Mouse (Mus musculus): Measurements from ENCODE around the gene Irf4.

The Irf4 gene

DNA sequence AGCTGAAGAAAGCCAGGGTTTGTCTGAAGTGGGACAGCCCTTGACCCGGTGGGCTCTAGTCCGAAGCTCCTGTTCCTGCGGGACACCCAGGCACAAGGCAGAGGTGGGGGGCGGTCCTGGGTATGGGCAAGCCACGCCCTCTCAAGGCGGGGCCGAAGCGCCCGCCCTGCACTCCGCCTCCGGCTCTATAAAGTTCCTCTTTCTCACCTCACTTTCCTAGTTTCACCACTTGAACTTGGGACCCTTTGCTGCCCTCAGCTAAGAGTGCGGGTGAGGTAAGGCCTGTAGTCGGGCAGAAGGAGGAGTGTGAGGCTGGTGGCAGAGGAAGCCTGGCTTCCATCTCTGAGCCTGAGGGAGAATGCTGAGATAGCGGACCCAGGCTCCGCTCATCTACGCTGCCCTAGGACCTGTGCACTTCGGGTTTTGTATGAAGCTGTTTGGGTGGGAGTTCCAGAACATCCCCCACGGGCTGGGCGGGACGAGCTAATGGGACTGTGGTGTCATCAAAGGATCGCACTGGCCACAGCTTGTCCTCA, at the start of gene Irf4:
Gene Irf4, plus strand, starts transcription at position 206 of the 536 bp plus-strand sequence.
- DNase-seq, result no peak

DNA sequence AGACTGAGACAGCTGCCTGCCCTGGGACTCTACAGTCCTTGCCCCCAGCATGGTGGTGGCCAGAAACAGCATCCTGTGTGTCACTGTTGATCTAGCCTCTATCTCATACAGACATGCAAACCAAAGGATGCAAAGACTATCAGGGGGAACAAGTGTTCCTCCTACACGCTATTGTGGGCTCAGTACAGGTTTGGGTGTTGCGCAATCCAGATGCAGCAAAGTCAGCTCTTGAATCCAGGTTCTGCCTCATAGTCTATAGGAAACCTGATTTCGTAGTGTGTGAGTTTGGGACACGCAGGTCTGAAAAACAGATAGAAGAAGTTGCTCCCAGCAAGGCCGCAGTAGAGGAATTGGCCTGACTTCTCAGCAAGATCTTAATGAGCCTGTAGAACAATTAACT, 46.3 kb upstream of the Irf4 start:
- DNase-seq, result no peak

DNA sequence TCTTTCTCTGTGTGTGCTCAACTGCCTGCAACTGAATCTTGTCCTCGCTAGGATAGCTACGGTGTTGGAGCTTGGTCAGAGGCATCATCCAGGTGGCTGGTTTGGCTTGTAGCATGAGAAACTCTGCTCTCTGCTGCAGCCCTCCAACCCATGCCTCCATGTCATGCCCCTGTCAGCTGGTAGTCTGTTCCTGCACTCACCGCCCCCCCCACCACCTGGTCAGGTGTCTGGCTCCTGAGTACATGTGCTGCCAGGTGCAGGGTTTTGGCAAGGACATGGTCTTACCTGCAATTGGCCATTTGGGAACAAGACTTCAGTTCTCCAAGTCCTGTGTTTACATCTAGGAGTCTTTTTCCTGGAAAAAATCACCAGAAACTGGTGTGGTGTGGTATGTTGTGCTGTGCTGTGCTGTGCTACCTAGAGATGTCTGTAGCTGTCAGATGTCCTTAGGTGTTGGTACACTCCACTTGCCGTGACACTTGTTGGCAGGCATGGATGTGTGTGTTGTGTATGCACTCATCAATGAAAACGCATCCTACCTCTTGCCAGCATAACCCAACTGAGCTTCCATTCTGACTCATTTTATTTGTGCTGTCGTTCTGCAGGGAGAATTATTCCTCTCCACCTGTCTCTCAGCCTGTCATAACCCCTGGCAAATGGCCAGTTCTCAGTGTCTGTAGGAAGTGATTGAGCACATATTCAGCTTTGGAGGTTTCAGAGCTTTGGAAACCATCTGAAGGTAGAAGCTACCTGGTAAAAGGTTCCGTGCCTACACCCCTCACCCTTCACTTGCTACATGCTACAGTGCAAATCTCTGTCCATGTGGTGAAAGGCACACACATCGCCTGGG, 44.6 kb upstream of the Irf4 start:
- DNase-seq, result no peak

DNA sequence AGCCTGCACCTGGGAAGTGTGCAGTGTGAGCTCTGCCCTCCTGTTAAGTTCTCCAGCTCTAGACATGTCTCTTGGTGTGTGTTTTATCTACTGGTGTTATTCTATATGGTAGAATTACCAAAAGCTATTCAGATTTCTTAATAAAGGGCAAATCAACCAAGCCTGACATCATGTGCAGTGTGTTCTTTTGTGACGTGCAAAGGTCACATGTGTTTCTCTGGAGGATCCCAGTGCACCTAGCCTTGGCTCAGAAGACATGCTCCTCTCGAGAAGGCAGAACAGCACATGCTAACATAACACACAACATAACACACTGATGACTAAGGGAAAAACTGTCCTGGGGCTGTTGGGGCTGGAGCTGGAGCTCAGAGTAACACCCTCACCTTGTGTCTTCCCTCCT, 38.0 kb upstream of the Irf4 start:
- DNase-seq, result no peak

DNA sequence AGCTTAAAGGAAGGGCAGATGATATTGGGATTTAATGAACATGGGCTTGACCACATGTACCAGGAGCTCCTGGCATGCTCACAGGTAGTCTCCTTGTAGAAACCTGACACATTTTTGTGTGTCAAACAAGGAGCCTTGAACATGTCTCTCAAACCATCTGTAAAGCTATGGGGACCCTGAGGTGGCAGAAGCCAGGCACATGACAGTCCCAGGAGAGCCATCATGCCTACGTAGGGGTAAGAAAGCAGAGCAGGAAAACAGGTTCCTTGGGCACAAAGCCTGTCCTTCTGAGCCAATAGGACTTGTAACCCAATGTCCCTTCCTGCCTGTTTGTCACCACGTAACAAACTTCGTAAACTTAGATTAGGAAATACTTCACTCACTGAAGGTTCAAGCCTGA, 37.3 kb upstream of the Irf4 start:
- no peak for DNase-seq

DNA sequence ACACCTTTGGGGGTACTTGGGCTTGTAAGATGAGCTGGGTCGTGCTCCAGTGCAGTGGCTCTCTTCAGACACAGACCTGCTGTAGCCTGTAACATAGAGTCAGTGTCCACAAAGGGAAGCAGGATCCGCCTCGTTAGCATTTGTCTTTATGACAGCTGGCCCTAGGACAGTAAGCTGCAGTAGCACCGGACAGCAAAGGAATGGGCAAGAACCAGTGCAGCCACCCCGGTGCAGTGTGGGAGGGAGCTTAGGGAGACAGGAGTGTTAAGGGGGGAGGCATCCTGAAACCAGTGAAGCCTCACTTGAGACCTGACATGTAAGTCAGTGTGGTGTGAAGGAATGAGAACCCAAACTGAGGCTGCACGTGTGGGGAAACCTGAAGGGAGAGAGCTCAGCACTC, 36.7 kb upstream of the Irf4 start:
- no peak for DNase-seq

DNA sequence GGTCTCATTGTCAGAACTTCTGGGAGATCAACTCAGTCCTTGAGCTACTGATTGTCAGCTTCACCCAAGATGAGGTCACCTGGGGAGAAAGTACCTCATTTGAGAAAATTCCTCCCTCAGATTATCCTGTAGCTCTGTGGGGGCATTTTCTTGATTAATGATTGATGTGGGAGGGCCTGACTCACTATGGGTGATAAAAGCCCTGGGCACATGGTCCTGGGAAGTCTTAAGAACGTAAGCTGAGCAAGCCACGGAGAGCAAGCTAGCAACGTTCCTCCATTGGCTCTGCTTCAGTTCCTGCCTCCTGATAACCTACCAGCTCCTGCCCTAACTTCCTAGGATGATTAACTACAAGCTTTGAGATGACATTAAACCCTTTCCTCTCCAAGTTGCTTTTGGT, 35.4 kb upstream of the Irf4 start:
- no peak for DNase-seq

DNA sequence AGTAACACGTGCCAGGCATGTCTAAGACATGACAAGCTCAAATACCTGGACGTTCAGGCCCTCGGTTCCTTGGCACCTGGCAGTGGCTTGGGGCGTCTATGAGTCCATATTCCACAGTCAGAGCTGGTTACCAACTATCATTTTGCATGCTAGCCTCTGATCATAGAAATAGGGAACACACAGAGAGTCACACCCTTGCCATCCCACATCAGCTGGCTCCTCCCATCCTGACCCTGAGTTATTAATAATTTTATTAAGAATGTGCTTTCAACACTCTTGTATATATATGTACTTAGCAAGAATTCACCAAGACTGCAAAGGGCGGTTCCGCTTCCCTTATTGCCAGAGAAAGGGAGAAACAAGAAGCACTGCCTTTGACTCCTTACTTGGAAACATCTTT, 34.5 kb upstream of the Irf4 start:
- no peak for DNase-seq

DNA sequence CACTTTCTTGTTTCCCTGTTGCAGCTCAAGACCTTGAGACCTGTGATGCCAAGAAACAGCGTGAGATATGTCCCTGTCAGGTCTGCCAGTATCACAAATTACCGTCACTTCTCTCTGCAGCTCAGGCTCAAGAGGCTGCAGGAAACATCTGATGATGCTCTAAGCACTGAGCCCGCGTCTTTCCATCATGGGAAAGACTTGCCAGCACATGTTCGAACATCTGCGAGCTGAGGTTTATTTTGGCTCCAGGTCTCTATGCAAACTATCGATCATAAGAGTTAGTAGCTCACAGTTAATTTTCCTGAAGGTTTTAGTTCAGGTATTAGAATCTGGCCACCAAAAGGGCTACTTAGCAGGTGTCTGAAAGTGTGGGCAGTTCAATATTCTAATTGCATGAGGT, 34.0 kb upstream of the Irf4 start:
- DNase-seq, result no peak

DNA sequence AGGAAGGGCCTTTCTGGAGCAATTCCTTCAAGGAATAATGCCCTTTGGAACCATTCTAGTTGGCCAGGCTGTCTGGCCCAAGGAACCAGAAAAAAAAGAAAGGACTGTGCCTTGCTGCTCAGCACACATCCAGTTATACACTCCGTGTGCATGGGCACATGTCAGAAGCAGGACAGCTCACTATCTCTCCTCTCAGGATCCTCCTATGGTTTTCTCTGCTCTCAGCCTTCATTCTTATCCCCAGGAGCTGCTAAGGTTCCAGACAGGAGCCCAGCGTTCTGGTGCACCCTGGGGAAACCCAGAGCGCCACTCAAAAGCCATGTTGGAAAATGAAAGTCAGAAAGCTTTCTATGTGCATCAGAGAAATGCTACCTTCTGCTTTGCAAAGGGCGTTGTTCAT, 33.5 kb upstream of the Irf4 start:
- DNase-seq, result no peak

DNA sequence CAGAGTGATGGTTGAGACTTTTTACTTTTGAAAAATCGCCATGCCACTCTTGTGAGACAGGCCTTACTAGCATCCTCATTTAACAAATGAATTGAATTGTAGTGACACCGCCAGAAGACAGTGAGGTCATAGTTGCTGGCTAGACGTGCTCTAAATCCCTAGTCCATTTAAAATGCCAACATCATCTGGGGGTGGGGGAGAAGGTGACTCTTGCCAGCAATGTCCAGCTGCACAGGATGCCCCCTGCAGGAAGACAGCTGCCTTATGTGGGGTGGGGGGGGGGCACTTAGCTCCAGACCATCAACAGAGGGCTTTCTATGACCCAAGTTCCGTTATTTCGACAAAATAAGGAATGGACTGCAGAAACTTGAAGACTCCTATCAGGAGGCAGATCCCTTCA, 32.4 kb upstream of the Irf4 start:
- DNase-seq, result no peak

DNA sequence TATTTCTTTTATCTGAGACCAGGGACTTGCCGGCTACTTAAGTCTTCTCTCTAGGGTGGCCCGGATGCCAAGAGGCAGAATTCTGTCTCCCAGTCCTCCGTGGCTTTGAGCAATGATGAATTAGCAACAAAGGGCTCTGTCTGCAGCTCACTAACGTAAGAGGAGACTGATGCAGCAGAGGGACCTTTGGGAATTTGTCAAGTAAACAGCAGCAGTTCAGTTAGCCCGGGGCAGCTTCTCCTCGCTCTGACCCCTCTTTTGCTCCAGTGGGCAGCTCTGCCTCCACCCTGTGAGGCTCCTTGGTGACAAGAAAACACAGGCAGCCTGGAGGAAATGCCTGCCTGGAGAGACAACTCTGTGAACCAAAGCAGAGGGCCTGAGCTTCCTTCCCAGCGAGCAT, 26.4 kb upstream of the Irf4 start:
- no peak for DNase-seq

DNA sequence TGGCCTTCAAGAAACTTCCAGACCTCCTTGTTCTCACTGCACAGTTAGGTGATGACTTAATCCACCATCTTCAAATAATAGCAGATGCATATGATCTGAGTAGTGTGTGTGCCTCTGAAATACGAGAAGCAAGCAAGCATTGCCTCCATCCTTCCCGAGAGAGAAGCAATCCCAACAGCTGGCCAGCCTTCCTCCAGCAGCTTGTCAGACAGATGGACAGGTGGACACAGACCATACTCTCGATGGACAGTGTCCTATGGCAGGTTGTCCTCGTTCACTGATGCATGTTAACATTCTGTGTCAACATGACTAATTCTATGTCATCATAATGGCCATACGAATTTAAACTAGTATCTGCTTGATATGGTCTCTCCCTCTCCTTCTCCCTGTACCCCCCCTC, 25.8 kb upstream of the Irf4 start:
- no peak for DNase-seq

DNA sequence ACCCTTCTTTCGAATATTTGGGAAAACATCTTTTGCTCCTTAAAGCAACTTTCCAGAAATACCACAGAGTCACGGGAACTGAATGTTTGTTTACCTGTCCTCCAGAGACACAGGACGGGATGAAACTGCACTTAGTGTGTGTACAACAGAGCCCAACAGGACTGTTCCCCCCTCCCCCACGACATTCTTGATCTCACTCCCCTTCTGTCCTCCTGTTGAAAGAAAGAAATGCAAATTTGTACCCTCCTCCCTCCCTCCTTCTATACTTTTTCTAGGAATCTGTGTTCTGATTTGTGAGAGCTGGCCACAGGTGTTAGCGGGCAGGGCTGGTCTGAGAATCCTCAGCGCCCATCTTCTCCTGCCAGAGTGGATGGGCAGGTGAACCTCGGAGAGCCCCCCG, 25.2 kb upstream of the Irf4 start:
- no peak for DNase-seq

DNA sequence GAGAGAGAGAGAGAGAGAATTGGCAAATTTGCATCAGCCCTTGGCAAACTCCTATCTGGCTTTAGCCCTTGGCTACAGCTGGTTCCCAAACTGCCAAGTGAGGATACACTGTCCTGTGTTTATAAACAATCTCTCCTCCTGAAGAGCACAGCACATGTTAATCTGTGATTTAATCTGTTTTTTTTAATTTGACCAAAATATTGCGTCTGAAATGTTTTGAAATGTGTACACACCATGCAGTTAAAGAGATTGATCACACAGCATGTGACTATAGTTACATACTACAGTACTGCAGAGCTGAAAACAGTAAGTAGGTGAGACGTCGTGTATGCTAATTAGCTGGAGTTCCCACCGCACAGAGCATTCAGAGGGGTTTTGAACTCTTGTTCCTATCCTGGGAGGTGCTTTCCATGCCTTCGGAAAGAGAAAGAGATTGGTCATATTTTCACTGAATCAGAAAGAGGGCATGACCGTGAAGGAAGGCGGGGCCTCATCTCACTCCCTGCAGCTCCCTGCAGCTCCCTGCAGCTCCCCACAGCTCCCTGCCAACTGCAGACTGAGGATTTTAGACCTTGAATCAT, 24.2 kb upstream of the Irf4 start:
- DNase-seq, result no peak

DNA sequence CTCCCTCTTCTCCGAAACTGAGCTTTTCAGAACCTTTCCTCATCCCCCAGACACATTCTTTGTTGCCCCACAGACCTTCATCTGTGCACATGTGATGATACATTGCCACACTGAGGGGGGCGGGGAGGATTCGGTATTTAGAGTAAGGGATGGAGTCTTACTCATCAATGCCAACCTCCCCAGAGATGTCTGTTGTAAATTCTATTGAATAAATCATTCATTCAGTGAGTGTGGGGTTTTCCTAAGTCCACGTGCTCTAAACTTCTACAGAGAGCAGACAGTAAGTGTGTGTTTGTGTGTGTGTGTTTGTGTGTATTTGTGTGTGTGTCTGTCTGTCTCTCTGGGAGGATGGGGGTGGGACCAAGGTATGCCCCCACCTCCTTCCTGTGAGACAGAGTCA, 22.1 kb upstream of the Irf4 start:
- DNase-seq, result no peak

DNA sequence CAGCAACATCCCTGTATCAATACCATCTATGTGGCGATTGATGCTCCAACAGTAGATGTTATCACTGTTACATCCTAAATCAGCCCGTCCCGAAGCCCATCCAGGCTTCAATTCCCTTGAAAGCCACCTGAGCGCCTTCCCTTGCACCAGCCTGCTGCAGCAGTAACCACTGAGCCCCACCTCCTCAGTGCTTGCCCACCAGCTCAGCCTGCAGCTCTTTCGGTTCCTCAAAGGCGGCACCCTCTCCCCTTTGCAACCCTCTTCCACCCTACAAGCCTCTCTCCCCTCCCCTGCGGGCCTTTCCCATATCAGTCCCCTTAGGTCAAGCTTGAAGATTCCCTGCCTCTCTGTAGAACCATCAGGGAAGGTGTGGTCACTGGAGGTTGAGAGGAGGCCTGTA, 20.9 kb upstream of the Irf4 start:
- DNase-seq, result no peak

DNA sequence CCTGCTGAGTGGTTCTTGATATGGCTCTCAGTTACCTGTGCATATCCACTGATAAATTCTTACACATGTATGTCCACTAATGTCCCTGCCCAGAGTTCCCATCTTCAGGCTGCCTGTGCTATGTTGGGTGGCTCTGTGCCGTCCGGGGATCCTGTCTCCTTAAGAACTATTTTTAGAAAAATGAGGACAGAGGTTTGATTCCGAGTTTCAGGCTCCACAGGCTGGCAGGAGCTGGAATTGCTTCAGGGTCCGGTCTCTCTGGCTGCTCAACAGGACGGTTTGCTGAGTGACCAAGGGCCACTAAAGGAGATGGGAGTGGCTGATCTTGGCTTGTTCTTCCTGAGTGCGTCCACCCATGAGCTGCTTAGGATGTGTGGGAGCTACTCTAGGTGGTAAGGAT, 19.8 kb upstream of the Irf4 start:
- DNase-seq, result no peak

DNA sequence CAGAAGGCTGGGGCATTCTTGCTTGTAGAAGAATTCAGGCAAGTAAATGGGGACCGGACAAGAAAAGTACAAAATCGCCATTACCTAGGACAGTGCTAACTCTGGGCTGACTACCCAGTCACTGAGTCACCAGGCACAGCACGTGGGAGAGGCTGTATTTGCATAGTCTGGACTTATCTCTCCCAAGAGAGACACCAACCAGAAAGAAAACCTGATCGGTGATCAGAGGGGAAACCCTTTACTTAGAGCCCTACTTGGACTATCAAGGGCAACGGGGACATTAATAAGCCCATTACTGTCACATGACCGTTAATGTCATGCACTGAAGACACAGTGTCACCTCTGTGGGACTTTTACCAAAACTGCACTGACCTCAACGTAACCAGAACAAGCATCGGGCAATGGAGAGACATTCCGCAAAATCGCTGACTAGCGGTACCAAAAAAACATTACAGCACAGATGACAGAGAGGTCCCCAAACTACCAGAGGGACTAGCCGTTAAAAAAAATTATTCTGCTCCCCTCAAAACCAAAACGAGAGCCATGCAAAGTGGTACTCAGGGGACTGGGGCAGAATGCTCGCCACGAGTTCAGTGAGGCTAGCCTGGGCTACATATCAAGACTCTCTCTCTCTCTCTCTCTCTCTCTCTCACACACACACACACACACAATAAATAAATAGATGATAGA, 18.8 kb upstream of the Irf4 start:
- DNase-seq, result no peak

DNA sequence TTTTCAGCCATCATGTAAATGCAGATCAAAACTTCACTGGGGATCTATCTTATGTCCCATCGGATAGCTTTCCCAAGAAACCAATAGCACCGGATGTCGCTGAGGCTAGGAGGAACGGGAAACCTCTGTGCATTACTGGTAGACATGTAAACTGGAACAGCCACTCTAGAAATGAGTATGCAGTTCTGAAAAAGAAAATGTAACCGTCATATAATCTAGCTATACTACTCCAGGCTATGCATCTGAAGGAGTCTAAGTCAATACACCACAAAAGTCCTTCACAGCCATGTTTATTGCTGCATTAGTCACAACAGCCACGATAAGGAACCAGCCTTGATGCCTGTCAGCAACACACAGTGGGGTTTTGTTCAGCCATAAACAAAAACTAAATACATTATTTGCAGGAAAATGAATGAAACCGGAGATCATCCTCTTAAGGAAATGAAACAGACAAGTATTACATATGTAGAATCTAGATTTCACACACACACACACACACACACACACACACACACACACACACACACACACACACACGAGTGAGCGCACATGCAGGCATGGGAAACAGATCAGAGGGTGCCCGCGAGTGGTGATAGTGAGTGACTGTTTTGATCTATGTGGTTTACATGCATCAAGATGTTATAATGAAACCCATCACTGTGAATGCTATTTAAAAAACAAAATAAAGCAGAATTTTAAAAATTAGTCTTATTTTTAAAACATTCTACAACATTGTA, 16.1 kb upstream of the Irf4 start:
- no peak for DNase-seq

DNA sequence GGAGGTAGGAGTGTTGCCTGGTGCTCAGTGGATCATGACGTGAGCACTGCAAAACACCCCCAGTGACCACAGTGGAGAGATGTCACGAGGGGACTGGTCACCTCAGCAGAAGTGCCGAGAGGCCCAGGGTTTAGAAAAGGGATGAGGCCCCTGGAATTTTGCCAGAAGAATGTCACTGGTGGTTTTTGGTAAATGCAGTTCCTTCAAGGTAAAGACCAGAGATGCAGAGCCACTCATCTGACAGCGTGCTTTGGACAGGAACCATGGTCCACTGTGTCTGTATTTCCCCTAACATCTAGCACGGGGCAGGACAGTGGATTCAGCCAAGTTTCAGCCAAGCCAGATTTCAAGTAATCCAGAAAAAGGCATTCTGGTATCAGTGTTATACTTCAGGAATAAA, 12.3 kb upstream of the Irf4 start:
- DNase-seq, result no peak

DNA sequence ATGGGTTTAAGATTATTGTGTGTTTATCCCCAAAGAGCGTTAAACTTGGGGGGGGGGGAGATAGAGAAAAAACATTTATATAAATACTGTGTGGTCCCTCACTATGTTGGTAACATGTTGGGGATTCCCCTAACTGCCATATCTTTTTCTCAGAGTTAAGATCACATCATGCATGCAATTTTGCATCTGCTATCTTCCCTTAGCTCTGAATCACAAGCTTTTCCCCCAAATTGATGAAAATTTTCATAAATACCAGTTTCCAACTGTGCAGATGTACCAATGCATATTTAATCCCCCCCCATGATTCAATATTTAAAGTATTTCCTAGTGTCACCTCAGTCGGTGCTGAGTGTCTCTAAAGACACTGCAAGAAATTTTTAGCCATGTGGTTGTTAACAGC, 11.8 kb upstream of the Irf4 start:
- DNase-seq, result no peak

DNA sequence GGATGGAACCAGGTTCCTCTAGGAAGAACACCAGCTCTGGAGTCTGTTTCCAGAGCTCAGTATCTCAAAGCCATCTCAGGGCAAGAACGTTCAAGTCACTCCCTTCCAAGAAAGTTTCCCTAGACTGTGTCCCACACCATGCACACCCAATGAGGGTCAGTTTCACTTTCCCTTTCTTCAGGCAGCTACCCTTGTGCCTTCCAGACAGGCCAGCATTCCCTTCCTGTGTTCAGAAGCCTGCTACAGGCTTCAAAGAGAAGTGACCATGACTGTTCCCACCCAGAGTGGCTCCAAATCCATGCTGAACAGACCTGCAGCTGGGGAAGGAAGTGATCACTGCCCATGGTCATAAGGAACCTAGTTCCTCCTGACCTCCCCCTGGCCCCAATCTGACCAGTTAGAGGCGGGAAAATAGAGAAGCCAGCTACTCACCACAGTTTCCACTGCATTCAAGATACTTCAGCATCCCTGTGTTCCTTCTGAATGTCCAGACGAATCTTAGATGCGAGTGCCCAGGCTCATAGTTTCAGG, 10.7 kb upstream of the Irf4 start:
- no peak for DNase-seq

Measured in right cerebral cortex, adult 18-20 months (tissue).